Mouse (Mus musculus) kidney, adult 9 months (tissue): Measurements from ENCODE around the gene Rnps1.
A peak's percentile ranks its signal among the peaks of the same experiment; 100 is the strongest.

Source experiments
- DNase-seq: peaks from one replicate; pipeline ENCODE4 v3.0.0; 2022

Rnps1 gene

GRCm38 (mm10) chr17:24470701-24471527 is 56.5 kb downstream of the Rnps1 start:
- DNase-seq = no peak

DNA sequence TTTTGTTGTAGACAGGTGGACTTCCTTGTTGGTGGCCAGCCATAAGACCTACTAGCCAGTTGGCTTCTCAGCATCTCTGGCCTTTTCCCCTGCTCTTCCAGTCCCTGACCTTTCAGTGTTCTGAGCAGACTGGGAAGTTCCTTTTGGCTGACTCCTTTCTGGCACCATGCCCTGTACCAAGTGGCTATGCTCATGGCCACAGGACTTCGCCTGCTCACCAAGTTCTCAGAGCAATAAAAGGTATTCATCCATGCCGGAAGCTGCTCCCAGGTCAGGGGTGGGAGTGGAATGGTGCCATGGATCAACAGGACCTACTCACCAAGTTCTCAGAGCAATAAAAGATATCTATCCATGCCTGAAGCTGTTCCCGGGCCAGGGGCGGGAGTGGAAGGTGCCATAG is 58.1 kb downstream of the Rnps1 start:
- peak; percentile 95 for DNase-seq

GRCm38 (mm10) chr17:24473612-24474275 is 59.4 kb downstream of the Rnps1 start, which contains the start of gene Bricd5:
TSS of gene Bricd5 (plus strand) at chr17:24473884.
- DNase-seq = no peak

GRCm38 (mm10) chr17:24474557-24474956 is 60.2 kb downstream of the Rnps1 start:
- no peak for DNase-seq
